Mouse (Mus musculus): ENCODE data around the gene Tbc1d30.
"Not testable (repeated sequence)": the region's sequence is repeated elsewhere in the genome, so short reads cannot be mapped to it uniquely, and the experiment has no call there.

Gene Tbc1d30

GRCm38 (mm10) chr10:121364801-121365564, 13.9 kb upstream of the Tbc1d30 start, which contains the start of gene Gns:
Gns (plus strand) TSS chr10:121365090.
- peak; percentile 85 for DNase-seq

- no peak for DNase-seq
Measured at GRCm38 (mm10) chr10:121364306-121364705, 13.2 kb upstream of the Tbc1d30 start.

- no peak for DNase-seq
Measured at GRCm38 (mm10) chr10:121363201-121363600, 12.1 kb upstream of the Tbc1d30 start.

- no peak for DNase-seq
Measured at GRCm38 (mm10) chr10:121360358-121360757, 9.3 kb upstream of the Tbc1d30 start.

GRCm38 (mm10) chr10:121351692-121352290, 713 bp upstream of the Tbc1d30 start:
- no peak for DNase-seq

GRCm38 (mm10) chr10:121350357-121351065, 567 bp downstream of the Tbc1d30 start:
- DNase-seq: no peak

- DNase-seq: no peak
Measured at GRCm38 (mm10) chr10:121349244-121349643, 1.8 kb downstream of the Tbc1d30 start.

- no peak for DNase-seq
Measured at GRCm38 (mm10) chr10:121343867-121344266, 7.2 kb downstream of the Tbc1d30 start.

GRCm38 (mm10) chr10:121342260-121342659, 8.8 kb downstream of the Tbc1d30 start:
- no peak for DNase-seq

- no peak for DNase-seq
Measured at GRCm38 (mm10) chr10:121340754-121341593, 10.1 kb downstream of the Tbc1d30 start.

- DNase-seq: not testable (repeated sequence)
Measured at GRCm38 (mm10) chr10:121336536-121336935, 14.5 kb downstream of the Tbc1d30 start.

- peak; percentile 57 for DNase-seq
Measured at GRCm38 (mm10) chr10:121334576-121334975, 16.5 kb downstream of the Tbc1d30 start.

- DNase-seq: peak; percentile 67
Measured at GRCm38 (mm10) chr10:121330940-121331339, 20.1 kb downstream of the Tbc1d30 start.

- DNase-seq: no peak
Measured at GRCm38 (mm10) chr10:121329586-121329985, 21.5 kb downstream of the Tbc1d30 start.

- DNase-seq: no peak
Measured at GRCm38 (mm10) chr10:121326167-121326566, 24.9 kb downstream of the Tbc1d30 start.

GRCm38 (mm10) chr10:121323493-121323892, 27.6 kb downstream of the Tbc1d30 start:
- DNase-seq: no peak

GRCm38 (mm10) chr10:121318397-121318950, 32.6 kb downstream of the Tbc1d30 start:
- no peak for DNase-seq

- DNase-seq: no peak
Measured at GRCm38 (mm10) chr10:121316361-121316760, 34.7 kb downstream of the Tbc1d30 start.

GRCm38 (mm10) chr10:121315321-121316283, 35.5 kb downstream of the Tbc1d30 start:
- no peak for DNase-seq

GRCm38 (mm10) chr10:121314186-121314585, 36.9 kb downstream of the Tbc1d30 start:
- DNase-seq: no peak

- no peak for DNase-seq
Measured at GRCm38 (mm10) chr10:121313049-121313448, 38.0 kb downstream of the Tbc1d30 start.

All from right cerebral cortex, adult 18-20 months (tissue).